Mouse (Mus musculus): ENCODE data around the gene Tubb4a.

The Tubb4a gene

GRCm38 (mm10) chr17:57099629-57100325 is 12.2 kb upstream of the Tubb4a start:
- no peak for DNase-seq

- no peak for DNase-seq
Measured at GRCm38 (mm10) chr17:57098321-57098720, 10.7 kb upstream of the Tubb4a start.

GRCm38 (mm10) chr17:57096623-57096920 is 9.0 kb upstream of the Tubb4a start:
- peak; percentile 85 for DNase-seq

DNA sequence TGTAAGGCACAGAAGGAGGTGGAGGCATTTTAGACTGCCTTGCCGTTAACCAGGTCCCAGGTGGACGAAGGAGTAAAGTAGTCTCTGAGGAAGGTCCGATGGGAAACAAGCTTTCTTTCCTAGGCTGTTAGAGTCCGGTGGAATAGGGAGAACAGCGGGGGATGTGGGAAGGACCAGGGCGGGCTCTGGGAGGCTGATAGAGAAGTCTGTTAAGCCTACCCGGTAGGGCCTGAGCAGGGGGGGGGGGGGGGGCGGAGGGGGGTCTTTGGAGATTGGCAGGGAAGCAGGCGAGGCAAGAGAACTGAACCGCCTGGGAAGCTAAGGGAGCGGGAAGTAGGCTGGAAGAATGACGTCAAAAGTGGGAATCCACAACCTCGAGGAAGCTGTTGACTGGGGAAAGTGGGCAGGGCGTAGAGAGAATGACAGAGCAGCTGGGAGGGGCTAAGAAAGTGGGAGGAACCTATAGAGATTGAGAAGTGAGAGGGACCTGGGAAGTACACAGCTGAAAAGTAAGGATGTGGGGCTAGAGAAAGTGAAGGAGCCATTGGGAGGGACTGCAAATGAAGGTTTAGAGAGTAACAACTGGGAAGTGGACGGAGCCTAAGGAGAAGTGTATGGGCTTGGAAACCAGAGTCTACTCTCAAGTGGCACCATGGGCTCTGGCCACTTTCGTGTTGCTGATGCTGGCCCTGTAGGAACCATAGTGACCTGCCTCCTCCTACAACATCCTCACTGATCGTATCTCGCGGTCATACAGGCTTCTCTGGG is 8.5 kb upstream of the Tubb4a start:
- peak; percentile 73 for DNase-seq

DNA sequence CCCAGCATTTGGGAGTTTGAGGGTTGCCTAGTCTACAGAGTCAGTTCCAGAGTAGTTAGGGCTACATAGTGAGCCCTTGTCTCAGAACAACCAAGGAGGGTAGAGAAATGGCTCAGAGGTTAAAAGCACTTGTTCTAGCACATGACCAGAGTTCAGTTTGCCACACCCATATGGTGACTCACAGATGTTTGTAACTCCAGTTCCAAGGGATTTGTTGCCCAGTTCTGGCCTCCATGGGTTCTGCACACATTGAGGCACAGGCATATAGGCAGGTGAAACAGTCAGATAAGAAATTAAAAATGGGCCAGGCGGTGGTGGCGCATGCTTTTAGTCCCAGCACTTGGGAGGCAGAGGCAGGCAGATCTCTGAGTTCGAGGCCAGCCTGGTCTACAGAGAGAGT is 6.6 kb upstream of the Tubb4a start:
- DNase-seq = no peak

GRCm38 (mm10) chr17:57085970-57086757 is 1.4 kb downstream of the Tubb4a start:
- DNase-seq = no peak

DNA sequence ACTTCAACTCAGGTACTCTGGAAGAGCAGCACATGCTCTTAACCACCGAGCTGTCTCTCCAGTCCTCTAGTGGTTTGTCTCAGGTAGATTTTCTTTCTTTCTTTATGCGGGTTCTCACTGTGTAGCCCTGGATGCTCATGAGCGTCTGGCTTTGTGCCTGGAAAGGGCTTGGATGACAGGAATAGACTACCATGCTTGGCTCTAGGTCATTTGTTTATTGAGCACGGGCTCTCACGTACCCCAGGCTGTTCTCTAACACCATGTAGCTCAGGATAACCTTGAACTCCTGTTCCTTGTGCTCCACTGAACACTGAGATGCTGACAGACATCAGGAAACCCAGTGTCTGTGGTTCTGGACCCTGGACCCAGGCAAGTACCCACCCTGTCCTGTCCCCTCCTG is 5.1 kb downstream of the Tubb4a start:
- DNase-seq = no peak

- no peak for DNase-seq
Measured at GRCm38 (mm10) chr17:57081234-57081842, 6.2 kb downstream of the Tubb4a start.

DNA sequence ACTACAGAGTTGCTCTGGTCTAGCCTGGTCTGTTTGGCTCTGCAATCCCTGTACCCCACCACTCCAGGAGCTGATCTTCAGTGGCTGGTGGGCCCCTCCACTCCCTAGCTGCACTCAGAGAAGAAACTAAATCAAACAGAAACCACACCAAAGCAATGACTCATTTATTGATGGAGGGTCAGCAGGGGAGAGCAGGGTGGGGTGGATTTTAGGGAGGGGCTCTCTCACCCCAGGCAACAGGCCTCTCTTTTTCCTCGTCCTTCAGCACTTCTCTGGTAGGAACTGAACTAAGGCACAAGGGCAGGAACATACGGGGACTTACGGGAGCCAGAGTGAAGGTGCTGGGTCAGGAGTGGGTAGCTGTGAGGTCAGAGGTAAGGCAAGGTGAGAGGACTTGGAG is 7.7 kb downstream of the Tubb4a start:
- no peak for DNase-seq

DNA sequence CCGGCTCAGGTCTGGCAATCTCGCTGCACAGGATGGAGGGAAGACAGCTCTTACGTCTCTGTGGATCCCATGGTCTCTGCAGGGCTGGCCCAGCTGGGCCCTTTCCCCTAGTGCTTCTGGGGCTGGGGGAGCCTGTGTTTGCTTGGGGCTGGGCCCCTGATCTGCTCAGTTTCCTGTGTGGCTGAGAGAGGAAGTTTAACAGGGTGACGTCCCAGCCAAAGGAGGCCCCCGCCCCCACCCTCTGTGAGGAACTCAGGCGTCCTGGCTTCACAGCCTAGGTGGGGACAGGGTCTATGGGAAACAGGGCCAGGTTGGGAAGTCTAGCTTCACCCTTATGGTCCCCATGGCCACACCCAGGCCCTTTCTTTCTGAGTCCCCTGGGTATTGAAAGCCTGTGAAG is 9.2 kb downstream of the Tubb4a start, which contains the start of gene Dennd1c:
Gene Dennd1c, minus strand, starts transcription at position 179 of the 400 bp plus-strand sequence.
- no peak for DNase-seq

DNA sequence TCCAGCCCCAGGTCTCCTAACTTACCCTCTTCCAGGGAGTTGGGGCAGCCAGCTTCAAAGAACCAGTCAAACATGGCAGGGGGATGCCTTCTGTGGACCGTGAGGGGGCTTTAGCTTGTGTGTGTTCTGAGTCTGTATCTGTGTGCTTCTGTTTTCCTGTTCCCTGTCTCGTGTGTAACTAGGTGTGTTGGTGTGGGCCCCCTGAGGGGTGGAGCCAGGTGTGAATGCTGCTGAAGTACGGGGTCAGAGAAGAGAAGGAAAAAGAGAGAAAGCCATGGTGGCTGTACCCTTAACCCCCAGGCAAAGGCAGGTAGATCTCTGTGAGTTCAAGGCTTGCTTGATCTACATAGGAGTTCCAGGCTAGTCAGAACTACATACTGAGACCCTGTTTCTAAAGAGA is 10.7 kb downstream of the Tubb4a start:
- DNase-seq = no peak

- peak; percentile 53 for DNase-seq
Measured at GRCm38 (mm10) chr17:57070699-57071098, 16.9 kb downstream of the Tubb4a start.

GRCm38 (mm10) chr17:57070272-57070671 is 17.3 kb downstream of the Tubb4a start:
- no peak for DNase-seq

DNA sequence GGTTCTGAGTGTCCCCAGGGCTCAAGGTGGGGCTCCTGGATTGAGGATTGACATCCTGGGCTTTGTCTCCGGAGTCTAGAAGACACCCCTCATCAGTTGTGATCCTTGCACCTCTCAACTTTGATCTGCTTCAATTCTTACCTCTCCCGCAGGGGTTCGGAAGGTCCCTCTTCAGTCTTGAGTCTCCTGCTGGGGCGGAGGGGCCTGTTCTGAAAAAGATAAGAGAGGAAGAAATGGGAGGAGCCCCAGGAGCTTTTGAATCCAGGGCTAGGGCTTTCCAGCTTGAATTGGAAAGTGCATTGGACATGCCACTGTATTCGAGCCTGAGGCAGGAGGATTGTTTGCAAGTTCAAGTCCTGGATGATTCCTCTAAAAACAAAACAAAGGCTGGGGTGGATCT is 20.7 kb downstream of the Tubb4a start:
- no peak for DNase-seq

DNA sequence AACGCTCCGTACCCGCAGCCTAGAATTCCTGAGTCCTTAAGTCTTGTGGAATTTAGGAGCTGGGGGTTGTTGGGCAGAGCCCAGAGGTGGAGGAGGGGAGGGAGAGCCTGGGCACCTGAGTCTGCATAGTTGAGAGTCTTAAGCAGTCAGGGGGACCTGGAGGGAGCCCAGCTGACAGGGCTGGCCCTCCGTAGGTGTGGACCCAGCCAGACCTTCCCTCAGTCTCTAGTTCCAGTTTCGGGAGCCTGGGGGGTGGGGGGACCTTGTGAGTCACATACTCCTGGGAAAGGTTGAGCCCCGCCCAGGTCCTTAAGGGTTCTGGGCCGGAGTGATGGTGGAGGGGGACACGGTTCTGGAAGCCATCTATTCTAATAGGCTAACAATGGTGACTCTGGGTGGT is 24.6 kb downstream of the Tubb4a start:
- DNase-seq = peak; percentile 44

- DNase-seq = no peak
Measured at GRCm38 (mm10) chr17:57062548-57062947, 25.0 kb downstream of the Tubb4a start.

GRCm38 (mm10) chr17:57062011-57062521 is 25.5 kb downstream of the Tubb4a start:
- peak; percentile 90 for DNase-seq

DNA sequence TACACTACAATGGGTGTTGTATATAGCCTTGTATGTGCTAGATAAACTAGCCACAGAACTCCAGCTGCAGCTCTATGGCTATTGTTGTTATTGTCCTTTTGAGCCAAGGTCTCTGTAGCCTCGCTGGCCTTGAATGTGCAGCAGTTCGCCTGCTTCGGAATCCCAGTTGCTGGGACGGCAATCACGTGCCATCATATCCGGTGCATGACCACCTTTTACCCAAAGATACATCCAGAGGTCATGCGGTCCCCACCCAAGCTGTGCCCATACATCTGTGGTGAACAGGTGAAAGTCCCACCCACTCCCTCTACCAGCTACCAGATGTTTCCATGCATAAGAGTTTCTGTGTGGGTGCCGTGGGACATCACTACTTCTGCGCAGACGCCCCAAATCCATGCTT is 26.5 kb downstream of the Tubb4a start:
- DNase-seq = peak; percentile 21

DNA sequence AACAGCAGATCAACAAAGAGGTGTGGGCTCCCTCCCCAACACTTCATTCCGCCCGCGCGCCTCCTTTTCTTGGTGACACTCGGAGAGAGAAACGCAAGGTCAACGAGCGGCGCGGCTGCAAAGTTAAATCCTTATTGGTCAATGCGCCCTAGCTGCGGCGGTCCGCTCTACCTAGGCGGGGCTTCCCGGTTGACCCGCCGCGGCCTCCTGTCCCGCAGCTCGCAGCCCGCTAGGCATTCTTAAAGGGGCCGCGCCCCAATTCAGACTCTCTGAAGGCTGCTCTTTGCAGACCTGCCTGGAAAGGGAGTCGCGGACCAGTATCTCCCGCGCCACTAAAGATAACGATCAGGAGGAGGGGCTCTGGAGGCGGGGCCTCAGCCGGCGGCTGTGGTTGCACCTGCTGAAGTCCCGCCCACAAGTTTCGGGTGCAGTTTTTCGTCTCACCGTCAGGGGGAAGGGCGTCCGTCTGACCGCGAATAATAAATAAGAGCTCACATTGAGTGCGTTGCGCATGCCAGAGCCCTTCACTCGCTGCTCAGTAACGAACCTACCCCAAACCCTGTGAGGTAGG is 27.3 kb downstream of the Tubb4a start:
- peak; percentile 96 for DNase-seq

GRCm38 (mm10) chr17:57059486-57059977 is 28.1 kb downstream of the Tubb4a start, which contains the start of gene Slc25a23:
Gene Slc25a23 (minus strand): TSS chr17:57059863.
- peak; percentile 84 for DNase-seq

GRCm38 (mm10) chr17:57058891-57059485 is 28.6 kb downstream of the Tubb4a start, which contains the start of gene Crb3:
Gene Crb3 (plus strand): TSS chr17:57059105.
- peak; percentile 52 for DNase-seq

DNA sequence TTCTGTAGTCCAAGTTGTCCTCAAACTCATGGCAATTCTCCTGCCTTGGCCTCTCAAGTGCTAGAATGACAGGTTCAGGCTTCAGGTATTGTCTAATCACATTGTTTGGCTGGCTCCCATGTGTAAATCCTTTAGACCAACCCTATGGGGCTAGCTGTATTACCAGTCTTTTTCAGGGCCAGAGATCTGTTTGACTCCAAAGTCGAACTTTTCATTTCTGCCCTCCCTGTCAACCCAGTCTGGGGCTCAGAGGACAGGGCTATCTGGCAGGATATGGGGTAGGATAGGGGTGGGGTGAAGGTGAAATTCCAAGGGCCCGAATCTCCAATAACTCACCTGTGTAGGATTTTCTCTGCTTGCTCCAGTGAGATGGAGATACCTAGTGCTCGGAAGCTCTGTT is 31.3 kb downstream of the Tubb4a start:
- no peak for DNase-seq
